Mouse (Mus musculus): Measurements from ENCODE around the gene Atp6v1g3.

Atp6v1g3 gene

DNA sequence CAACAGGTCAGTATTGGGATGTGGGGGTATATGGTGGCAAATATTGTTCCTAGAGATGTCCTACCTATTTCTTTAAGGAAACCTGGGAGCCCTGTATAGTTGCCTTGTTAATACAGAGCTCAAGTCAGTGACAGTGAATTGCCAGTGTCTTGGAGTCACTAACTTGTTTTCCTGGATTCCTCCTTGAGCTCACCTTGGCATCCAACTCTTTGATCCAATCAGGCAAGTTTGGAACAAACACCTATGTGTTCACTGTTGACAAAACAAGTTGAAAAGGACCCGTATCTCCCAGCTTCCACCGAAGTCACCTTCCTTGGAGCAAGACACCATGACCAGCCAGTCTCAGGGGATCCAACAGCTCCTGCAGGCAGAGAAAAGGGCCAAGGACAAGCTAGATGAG is at the start of gene Atp6v1g3:
Gene Atp6v1g3, plus strand, starts transcription at position 301 of the 400 bp plus-strand sequence.
- no peak for DNase-seq

DNA sequence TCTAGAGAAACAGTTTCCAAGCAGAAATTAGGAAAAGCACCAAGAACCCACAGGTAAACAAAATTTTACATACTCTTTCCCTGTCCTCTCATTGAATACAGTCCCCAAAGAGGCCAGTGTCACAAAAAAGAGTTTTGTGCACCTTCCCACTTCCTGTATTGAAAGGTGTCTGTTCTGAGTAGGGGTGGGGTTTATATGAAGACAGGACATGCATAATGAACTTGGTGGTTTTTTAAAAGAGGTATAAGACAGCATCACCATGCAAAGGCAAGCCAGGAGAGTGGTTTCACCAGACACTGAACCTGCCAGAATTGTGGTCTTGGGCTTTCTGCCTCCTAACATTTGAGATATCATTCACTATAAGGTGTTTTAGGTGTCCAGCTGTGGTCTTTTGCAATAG is 40.5 kb upstream of the Atp6v1g3 start:
- no peak for DNase-seq

DNA sequence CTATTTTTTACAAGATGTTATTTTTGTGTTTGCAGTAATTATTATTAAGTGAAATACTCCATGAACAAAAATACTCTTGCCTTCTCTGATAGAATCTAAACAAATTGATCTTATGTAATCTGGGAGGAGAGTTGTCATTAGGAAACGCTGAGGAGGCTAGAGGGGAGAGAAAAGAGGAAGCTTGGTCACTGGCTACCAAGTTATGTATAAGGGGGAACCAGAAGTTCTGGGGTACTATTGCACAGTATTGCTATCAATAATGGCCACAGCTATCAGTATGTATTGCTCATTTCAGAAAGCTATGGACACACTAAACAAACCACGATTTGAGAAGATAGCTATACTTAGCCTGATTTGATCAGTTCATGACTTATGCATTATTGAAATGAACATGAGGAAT is 36.3 kb upstream of the Atp6v1g3 start:
- no peak for DNase-seq

DNA sequence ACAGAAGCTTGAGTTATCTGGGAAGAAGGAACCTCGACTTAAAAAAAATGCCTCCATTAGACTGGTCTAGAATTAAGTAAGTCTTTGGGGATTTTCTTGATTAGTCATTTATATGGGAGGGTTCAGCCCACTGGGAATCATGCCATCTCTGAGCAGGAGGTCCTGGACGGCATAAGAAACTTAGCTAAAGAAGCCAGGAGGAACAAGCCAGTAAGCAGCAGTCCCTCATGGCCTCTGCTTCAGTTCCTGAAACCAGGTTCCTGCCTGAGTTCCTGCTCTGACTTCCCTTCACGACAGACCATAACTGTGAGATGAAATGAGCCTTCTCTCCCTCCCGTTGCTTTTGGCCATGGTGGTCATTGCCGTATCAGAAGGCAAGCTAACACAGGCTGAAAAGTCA is 29.6 kb upstream of the Atp6v1g3 start:
- DNase-seq: no peak

DNA sequence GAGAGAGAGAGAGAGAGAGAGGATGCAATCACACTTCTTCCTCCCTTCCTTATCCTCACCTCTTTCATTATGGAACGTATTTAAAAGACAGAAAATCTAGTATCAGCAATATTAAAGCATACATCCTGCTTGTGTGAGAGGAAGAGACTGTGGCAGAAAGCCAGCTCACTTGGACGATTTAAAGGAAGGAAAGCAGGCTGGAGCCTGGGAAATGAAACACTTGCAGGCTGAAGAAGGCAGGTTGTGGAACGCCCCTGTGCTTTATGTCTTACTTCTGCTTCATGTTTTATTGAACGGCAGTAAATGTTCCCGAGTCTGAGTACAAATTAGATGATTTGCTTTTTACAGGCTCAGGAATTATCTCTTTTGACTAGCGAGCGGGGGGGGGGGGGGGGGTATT is 29.1 kb upstream of the Atp6v1g3 start:
- DNase-seq: no peak

DNA sequence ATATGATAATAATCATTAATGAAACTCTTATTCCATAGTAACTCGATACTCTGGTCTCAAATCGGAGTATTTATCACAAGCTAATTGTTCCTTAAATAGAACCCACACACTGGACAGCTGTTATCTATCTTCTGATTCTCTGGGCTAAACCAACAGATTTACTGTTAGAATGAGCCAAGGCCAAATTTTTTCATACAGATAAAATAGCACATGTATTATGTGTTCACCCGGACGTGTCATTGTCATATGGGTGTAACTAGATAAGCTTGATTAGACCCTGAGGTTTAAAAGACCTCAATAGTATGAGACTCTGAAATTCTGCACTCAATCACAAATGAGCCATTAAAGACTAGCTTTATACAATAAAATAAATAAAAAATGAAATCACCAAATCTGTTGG is 28.4 kb upstream of the Atp6v1g3 start:
- DNase-seq: no peak

DNA sequence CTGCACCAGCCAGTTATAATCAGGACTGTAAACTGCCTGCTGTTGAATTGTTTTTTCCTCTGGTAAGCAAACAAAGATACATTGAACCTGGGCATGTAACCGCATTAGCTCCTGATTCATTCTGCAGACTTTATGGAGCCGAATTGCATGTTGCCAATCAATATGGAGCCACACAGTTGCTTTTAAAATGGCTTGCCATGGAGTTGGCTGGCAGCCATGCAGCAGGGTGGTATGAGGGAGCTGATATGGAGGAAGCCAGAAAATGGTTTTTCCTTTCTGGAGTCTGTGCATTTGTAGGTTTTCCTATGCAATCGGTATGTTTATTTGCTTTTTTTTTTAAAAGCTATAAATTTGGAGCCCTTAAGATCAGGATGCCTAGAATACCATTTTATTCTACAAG is 28.0 kb upstream of the Atp6v1g3 start:
- DNase-seq: no peak

DNA sequence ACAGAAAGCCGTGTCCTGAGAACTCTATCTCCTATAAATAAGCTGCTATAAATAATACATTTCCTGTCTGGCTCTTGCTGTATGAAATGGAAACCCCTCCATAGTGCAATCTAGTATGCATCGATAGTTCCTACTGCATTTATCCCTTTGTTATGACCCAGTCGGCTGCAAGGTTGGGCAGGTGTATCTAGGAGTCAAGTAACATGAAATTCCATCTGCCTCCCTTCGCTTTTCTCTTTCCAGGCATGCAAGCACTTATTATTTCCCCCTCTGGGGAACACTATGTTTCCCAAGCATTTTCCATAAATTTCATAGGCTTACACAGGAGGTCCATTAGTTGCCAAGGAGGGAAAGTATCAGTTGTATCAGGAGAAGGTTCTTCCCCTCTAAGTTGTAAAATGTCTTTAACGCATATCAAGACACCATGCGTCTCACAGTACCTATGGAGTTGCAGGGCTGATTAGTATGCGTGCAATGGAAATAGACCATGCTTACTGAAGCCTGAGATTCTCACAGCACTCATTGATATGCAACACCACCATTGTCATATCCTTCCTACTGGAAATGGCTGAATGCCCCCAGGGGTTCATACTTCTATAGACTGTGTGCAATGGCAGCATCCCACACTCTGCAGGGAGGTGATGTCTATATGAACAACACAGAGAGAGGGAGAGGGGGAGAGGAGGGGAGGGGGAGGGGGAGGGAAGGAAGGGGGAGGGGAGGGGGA is 26.9 kb upstream of the Atp6v1g3 start:
- DNase-seq: no peak

DNA sequence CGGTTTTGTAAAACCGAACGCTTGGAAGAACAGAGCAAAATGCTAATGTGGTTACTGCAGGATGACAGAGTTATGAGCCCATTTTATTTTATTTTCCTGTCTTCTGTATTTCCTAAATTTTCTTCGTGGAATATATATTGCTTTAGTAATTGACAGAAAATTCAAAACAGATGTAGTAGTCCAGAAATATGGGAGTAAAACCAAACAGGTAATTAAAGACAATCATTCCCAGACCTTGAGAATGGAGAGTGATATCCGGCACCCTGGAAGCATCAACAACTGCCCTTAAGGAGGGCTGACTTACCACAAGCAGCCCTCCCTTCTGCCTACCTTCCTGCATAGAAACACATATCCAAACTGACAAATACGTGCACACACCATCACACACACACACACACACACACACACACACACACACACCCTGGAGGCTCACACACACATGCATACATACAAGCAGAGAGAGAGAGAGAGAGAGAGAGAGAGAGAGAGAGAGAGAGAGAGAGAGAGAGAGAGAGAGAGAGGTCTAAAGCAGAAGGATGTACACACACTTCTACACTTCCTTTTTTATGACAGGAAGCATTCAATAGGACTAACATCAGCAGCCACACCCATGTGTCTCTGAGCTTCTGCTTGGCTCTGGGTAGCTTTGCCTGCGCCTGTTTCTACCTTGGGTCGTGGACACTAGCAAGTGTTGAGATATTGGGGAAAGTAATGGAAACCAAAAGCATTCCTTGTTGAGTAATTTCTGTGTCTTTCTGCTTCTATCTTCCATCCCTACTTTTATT is 25.6 kb upstream of the Atp6v1g3 start:
- DNase-seq: peak; percentile 26

DNA sequence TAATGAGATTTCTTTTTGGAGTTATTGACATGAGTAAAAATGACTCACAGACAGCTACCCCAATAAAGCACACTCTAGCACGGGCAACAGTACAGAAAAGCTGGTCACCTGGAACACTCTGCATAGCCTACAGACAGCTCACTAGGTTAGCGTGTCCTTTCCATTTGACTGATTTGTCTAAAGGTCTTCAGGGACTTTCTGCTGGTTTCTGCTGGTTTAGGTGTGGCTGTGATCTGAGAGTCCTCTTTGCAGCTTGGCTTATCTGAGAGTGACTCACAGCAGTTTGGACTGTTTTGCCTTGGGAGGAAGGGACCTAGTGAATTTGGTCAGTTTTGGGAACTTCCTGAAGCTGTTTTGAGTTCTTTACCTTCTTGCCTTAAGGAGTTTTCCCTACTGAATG is 24.8 kb upstream of the Atp6v1g3 start:
- DNase-seq: no peak

DNA sequence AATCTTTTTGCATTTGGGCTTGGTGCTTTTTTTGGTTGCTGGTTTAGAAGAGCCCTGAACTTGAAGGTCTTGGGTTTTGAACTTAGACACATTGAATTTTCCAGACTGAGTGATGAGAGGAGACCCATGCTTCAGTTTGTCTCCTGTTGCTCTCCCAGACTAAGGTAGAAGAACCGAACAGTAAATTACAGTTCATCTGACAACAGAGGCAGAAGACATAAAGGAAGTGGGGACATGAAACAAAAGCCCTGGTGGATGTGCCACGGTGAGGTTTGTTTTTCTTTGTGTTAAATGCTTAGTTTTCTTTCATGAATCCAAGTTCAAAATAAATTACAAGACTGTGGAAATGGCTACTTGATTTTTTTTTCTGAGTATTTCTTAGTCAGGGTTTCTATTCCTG is 22.6 kb upstream of the Atp6v1g3 start:
- DNase-seq: peak; percentile 31

DNA sequence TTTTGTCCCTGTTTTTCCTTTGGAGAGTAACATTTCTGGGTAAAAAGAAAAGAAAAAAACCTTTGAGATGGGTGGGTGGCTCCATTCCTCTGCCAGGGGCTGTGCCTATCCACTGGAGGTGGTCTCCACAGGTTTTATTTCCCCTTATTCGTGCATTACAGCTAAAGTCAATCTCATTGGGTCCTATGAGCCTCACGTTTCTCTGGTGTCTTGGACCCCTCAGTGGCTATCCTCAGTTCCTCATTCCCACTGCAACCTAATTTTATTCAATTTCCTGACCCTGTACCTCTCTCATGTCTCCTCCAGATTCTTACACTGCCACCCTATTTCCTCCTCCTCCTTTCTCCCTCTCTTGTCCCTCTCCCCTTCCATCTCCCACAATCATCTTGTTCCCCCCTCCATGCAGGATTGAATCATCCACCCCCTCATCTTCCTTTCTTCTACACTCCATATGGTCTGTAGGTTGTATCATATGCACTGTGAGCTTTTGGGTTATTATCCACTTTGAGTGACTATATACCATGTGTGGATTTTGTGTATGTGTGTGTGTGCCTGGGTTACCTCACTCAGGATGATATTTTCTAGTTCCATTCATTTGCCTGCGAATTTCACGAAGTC is 17.3 kb upstream of the Atp6v1g3 start:
- DNase-seq: no peak

DNA sequence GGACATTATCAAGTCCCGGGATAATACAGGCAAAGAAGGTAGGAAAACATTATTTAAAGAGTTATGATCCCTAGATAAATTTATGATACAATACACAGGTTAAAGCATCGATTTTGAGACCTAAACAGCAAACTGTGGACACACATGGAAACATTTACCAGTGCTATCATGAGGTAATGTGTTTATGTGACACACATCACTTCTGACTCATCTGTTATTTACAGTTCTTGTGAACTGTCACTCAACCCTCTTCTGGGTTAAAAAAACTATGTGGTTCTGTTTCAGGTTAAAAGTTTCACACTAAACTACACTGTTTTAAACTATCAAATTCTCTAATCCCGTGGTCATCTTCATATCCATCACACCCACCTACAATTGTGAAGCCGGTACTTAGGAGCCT is 14.8 kb upstream of the Atp6v1g3 start:
- no peak for DNase-seq

DNA sequence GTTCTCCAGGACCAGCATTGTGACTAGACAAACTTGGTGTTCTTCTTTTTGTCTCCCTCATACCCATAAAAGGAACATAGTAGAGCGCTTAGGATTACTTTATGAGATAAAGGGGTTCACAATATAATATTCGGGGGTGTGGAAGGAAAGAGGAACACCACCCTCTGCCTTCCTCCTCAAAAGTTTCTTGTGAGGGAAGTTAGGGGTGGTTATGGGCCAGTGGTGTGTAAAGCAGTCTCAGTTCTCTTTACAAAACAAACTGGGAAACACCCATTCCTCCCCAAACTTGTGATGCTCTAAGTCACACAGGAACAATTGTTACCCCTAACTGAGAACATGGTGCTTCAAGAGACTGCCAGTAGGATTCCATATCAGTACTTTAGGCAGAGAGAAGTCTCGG is 12.0 kb upstream of the Atp6v1g3 start:
- DNase-seq: no peak

DNA sequence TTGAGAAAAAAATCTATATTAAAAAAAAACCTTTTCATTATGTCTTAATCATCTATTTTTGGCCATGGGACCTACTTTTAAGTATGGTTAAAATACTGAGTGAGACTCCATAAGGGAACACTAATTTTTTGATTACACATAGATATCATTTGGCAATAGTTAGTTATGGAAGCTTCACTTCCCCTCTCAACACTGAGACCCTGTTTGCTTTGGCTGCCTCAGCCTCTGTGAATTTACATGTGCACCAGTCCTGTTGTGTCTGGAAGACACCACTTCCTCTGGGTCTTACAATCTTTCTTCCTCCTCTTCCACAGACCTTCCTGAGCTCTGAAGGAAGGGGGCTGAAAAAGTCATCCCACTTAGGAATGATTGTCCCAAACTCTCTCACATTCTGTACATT is 11.1 kb upstream of the Atp6v1g3 start:
- no peak for DNase-seq

DNA sequence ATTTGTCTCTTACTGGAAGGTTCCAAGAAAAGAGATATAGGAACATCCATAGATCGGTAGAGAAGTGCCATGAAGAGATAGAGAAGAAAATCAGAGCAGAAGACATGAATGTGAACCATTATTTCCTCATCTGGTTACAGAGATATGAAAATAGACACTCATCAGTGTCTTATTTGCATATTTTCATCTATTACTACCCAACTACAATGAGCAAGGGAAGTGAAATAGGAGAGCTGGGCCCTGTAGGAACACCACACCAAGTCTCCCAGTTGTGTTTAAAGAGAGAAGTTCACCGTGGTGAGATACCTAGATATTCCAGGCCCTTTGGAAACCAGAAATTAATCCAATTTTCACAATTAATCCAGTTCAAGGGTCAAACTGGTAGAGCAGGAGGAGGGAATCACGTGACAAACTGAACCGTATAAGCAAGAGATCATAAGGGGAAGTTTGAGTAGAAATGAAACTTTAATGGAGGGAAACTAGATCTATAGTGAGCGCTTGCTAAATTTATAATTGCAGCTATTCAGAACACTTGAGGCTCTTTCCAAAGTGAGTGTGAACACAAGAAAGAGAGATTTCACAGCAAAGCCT is 6.0 kb upstream of the Atp6v1g3 start:
- DNase-seq: no peak

DNA sequence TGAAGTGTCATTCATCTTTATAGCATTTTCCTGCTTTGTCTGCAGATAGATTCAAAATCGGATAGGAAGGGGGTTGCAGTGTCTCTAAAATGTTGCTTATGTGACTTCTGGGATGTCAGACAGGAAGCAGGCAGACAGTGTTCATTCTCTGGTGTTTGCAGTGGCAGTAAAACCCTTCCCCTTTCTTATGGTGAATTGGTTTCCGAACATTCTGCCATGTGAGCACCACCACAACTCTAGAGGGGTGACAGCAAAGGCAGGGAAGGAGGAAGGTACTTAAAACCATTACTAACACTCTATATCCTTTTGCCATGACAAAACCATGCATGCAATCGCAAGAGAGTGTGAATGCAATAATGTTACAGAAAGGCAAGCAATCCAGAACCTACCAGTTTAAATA is 1.4 kb downstream of the Atp6v1g3 start:
- DNase-seq: no peak

DNA sequence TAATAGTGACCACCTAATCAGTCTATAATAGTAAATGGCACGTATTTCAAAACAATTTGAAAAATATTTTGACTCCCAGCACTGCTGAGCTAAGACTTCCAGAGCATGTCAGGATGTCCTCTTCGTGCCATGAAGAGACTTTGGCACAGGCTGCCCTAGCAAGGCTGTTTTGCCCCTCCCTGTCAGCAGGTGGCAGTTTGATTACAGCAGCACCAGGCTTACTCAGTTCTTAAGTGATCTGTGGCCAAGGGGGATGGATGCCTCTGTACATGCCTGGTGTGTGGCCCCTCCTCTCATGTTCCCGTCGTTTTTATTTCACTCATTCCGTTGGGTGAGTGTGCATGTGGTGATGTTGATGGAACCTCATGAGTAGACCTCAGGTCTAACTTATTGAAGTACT is 2.3 kb downstream of the Atp6v1g3 start:
- DNase-seq: peak; percentile 81

DNA sequence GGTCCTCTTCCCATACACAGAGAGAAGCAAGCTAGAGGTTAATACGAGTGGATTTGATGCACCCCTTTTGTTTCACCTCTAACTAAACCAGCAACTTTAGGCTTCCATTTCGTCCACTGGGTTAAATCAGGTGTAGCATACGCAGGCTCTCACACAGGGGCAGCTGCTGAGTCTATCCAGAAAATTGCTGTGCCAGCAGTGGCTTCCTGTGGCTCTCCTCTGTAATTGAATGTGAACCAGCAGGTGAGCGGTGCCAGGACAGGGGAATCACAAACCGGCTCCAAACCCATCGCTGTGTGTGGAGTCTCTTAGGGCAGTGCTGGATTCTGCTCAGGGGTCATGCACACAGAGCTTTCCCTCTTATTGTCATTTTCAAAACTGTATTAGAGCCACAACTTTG is 7.6 kb downstream of the Atp6v1g3 start:
- DNase-seq: no peak

DNA sequence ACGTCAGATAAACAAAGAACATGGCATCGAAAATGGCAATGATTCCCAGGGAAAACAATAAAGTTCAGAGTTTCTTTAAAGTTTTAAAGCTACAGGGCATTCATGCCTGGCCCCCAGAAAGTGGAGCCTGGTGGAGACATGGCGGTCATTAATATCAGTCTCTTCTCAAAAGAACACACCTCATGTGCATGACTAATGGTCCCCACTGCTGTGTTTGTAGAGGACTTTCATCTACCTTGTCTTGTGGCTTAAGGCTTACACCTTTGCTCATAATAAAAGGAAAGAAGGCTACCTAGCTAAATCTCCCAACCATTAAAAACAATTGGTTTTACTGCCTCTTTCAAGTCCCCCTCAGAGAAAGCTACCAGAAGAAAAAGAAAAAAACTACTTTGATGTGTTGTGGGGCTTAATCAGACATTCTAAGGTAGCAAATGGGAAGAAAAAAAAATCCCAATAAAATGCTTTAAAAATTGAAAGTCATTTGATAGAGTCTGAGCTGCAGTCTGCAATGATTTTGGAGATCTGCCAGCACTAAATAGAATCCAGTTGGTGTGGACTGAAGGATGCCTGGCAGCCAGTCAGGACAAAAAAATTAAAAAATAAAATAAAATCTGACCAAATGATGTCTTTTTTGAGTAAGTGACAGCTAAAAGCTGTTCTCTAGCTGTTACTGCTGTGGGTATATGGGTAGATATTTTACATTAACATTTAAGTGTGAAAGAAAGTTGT is 9.0 kb downstream of the Atp6v1g3 start:
- no peak for DNase-seq

DNA sequence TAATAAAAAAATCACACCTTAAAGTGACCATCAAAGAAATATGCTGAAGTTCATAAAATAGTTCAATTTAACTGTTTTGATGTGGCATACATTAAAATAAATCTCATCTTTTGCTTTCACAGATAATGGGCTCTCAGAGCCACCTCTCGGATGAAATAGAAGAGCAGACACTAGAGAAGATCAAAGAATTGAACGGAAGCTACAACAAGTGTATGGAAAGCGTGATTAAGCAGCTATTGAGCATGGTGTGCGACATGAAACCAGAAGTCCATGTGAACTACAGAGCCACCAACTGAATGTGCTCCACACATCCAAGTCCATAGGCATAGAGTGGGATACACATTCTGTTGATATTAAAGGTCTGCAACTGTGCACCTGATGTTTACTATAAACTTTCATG is 14.1 kb downstream of the Atp6v1g3 start:
- no peak for DNase-seq

DNA sequence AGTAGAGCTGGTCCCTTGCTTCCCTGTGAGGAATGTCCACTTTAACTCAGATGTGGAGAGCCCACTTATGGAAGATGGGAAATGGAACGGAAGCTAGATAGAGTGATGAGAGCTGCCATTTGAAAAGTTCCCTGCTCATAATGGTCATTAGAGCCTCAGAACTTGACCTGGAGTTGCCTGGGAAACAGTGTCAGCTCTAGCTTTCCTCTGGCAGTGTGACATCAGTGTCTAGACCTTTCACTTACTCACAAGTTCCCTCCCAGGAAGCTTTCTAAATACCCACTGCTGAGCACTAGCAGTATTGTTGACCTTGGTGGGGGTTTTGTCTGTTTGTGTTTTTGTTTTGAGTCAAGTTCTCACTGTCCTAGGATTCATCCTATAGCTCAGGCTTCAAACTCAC is 15.2 kb downstream of the Atp6v1g3 start:
- DNase-seq: no peak

Measured in thymus, postnatal 25 days (tissue).